Mouse (Mus musculus): ENCODE data around the gene Tfb1m.

- no peak for TF ChIP-seq CTCF (IDR thresholded peaks at IDR 0.05; ENCODE audit: low read depth)
- no peak for TF ChIP-seq EP300 (optimal IDR thresholded peaks at IDR 0.05)
Observed at GRCm38 (mm10) chr17:3515851-3516250, 41.7 kb downstream of the Tfb1m start.
